Mouse (Mus musculus): ENCODE results near the gene Nemp2.

- TF ChIP-seq CTCF (IDR thresholded peaks at IDR 0.05; ENCODE audit: low read depth, low read length) (no peak), POLR2A (IDR thresholded peaks at IDR 0.05; ENCODE audit: extremely low read depth, insufficient read depth, low read length) (no peak)
Observed at GRCm38 (mm10) chr1:52598361-52598760, 32.1 kb upstream of the Nemp2 start.

Measured in liver, adult 2 months (tissue).